Mouse (Mus musculus) adrenal gland, adult 18-20 months (tissue): ENCODE results near the gene Cep57l1. TPM values are rescaled to one million over a fixed set of nuclear protein-coding genes. Genes with fewer than 3 reads are reported as not detected.

Source experiments
- DNase-seq, 2 experiments: peaks; one replicate each; pipeline ENCODE4 v3.0.0; 2021 to 2022; ENCODE audit warnings: low spot score in 2 of 2
- total RNA-seq, 2 experiments: library from RNA; stranded (reverse); gene quantifications; 1 replicate in 1 of 2; 2 replicates in 1 of 2; pipeline ENCODE4 v1.2.3; 2021

Cep57l1 gene
- total RNA-seq, 2 experiments from 2014 or later: 4.0 to 4.5 TPM

DNA sequence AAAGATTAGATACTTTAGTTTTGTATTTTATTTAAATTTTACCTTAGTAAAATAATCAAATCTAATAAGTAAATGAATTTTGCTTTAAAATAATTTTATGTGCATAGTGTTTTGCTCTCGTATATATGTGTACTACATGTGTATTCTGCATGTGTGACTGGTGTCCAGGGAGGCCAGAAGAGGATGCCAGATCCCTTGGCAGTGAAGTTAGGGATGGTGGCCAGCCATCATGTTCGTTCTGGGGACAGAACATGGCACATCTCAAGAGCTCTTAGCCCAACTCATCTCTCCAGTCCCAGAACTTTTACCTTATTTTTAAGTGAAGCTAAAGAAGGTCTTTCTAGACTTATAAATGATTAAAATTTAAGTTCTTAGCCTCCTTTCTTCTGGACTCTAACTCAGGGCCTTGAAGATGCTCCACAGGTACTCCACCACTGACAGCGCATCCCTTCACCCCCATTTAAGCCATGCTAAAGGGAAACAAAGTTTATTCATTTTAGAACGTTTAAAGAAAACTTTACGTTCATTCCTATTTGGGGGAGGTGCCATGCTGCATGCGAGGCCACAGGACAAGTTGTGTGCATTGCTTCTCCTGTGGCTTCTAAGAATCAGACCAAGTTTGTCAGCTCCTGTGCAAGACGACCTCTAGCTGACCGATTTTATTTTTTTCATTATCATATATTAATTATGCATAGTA is 8.5 kb upstream of the Cep57l1 start:
- no peak for DNase-seq

DNA sequence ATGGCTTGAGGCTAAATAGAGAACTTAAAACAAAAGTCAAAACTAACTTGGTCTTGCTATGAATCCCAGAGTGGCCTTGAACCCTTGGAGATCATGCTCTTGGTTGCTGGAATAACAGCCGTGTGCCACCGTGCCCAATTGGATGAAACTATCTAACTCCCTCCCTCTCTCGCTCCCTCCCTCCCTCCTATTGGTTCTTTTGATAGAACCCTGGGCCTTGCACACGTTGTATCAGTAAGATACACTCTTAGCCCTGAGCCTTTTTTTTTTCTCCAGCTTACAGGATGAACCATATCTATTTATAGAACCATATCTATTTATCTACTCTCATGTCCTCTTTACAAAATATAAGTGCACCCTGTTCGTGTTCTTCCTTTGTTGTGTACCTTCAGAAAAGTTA is 6.8 kb upstream of the Cep57l1 start:
- DNase-seq: no peak

DNA sequence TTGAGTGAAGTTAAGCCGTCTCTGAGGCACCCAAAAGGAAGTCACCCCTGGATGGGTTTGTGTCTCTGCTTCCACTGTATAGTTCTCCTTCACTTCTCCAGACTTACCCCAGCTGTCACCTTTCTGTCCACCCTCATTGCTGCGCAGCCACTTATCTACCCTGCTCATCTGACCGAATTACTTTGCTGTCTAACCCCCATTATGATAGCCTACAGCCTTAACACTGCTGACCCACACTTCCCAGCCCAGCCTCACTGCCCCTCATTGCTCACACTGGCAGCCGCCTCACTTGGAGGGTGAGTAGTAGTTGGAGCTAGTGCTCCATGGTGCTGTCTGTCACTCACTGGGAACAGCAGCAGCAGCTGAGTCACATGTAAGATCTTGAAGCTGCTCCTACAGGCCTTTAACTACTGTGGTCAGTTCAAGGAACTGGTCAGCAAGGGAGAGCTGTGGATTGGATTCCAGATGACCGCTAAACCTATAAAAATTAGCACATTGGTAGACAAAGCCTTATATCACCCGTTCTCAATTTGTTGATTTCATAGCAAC is 4.7 kb upstream of the Cep57l1 start:
- no peak for DNase-seq

DNA sequence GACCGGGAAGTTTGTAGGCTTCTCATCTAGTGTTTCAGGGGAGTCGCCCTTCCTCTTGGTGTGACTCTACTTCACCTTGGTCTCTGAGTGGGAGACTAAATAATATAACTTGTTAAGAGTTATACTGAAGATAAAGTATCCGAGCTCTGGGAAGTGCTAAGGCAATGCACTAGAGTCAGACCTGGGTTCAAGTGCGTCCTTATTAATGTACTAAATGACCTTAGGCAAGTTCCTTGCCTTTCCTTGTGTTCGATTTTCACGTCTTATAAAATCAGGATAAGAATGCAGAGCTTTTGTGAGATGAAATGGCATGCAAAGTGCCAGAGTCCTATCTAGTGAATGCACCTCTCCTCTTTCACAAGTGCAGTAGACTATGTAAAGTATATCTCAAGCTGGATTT is 2.9 kb upstream of the Cep57l1 start:
- DNase-seq: no peak

DNA sequence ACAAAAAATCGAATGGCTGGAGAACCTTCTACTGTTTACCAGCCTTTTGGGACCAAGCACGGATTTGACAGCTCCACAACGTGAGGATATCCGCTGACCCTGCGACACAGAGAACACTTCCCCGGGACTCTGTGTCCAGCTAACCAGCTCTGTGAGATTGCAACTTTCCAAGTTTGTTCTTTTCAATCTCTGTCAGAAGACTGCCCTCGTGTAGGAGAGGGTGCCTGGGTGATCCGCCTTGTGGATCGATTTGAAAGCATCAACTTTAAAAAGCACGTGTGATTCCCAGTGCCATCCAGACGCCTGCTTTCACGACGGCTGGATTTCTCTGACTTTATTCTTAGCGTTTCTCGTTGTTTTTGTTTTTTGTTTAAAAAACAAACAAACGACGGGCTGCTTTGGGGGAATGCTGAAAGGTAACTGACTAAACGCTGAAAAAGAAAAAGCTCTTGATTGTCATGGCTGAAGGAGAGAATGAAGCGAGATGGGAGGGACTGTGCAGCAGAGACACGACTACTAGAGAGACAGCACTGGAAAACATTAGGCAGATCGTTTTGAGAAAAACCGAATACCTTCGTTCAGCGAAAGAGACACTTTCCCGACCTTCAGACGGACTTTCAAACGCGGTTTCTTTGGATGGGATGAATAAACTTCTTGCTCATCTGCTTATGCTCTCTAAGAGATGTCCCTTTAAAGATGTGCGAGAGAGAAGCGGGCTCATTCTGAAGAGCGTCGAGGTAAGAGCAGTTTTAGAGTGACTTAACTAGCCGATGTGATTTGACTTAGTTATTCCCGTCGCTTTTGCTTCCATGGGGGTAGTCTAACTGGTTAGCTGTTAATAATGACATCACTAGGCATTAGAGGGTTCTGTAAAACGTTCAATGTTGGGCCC is 1.1 kb upstream of the Cep57l1 start:
- no peak for DNase-seq

DNA sequence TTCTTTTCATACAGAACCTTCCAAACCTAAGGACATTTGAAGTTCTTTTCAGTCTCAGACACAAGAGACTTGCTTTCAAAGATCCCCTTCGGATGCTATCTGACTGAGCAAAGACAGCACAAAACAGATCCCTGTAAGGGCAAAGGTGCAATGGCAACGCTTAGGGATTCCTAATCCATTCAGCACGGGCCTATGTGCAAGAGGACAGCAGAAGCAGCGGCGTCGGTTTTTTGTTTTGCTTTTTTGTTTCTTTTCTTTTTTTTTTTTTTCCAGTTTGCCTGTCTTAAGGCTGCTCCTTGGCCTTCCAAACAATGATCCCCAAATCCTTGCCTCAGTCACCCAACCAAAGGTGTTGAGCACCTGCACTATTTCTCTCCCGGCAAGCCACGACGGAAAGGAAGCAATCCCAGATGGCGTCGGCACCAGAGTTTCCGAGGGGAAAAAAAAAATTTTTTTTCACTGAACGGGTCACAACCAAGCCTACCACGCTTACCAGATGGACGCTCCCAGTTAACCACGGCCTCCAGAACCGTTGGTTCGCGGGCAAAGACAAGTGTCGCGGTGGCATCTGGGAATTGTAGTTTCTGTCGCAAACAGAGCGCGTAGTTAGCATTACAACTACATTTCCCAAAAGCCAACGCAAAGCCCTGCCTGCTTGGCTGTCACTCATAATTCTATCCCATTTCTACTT is 446 bp downstream of the Cep57l1 start:
- peak in 1 of 2 experiments; percentile 72 for DNase-seq

DNA sequence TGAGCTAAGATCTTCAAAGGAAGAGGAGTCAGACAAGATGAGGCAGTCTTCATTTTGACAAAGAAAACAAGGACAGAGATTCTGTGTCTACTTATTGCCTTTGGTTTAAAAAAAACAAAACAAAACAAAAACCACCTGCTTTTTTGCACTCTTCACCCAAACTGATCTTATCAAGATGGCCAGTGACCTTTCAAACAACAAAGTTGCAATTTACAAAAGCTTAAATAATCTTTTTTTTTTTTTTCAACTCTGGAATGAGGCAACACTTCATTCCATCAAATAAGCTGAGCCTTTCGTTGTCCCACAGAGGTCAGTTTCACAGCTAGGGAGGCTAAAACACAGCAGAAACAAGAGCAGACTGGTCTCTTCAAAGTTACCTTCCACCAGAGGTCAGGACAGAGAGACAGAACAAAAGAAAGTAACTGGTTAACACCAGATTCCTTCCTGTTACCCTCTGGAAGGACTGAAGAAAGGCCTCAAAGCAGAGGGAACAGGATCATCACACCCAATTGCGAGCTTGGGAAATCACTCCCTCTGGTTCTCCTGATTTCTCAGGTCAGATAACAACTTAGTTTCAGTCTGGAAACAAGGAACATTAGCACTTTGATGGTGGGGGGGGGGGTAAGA is 3.8 kb downstream of the Cep57l1 start:
- no peak for DNase-seq

DNA sequence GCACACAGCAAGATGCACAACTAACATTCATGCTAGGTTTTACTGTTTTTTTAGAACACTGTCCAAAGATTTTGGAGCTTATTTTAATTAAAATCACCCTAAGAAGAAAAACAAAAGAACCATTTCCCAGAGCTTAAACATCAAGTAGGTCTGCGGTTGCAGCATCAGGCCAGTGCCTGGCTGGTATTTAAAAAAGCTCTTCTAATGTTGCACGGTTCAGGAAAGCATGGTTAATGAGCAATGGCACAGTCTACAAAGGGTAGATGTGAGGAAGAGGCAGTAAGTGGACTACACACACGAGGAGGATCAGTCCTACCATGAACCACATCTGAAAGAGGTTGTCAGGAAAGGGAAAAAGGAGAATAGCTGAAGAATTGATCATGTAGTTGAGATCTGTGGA is 5.0 kb downstream of the Cep57l1 start:
- no peak for DNase-seq

DNA sequence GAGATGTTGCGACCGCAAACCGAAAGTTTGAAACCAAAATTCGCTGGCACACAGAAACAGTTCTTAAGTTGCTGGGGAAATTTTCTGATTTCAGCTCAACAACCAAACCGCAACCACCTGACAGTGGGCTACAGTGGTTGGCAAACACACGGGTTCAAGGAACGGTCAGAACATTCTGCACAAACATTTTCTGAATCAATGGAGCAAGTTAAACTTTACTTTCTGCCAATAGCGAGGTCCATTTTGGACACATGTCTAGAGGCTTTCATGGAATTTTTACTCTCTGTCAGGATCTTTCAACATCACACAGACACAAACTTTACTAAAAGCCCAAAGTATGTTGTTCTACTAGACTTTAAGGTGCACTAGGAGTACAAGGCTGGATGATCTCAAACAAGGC is 6.2 kb downstream of the Cep57l1 start:
- no peak for DNase-seq

DNA sequence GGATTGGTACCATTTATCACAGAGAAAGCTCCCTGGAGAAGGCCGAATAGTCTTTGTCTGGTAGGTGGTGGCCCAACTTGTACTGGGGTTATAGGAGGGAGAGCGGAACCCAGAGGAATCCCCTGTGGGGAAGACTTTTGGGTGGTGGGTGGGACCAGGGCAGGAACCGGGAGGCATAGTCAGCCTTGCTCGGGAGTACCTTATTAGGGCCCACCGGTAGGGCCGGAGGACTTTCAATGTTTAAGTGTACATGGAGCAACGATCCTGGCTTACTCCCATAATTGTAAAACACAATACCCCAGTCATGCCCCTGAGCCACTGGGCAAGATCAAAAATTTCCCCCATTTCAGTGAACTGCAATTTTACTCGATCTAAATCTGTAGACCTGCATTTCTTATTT is 12.4 kb downstream of the Cep57l1 start:
- DNase-seq: no peak

DNA sequence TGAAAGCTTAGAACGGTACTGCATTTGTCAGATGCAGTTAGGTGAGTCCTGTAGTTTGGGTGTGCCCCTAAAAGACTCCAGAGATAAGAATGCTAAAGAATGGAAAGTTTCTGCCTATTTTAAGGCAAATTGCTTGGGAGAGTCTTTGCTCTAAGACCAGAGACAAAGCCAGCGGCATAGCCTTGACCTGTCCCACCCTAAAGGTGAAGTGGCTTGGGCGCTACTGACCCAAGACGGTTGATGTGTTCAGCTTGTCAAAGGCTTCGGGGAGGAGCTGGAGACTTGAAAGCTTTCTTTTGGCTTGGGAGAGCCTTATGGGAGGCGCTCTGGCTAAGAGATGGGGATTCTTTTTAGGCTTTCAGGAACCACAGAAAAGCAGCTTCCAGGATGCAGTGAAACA is 17.3 kb downstream of the Cep57l1 start:
- no peak for DNase-seq

DNA sequence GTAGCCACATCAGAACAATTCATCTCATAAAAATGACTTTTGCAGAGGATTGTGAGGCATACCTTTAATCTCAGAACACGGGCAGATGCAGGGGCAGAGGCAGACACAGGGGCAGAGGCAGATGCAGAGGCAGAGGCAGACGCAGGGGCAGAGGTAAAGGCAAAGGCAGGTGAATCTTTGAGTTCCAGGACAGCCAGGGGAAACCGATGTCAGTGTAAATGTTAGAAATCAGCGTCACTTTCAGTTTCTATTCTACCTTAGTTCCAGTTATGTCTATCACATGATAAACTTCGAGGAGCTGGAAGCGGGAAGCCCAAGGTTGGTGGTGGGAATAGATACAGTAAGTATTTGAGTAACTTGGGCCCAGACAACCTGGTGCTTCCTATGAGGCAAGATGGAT is 42.4 kb downstream of the Cep57l1 start:
- DNase-seq: no peak

DNA sequence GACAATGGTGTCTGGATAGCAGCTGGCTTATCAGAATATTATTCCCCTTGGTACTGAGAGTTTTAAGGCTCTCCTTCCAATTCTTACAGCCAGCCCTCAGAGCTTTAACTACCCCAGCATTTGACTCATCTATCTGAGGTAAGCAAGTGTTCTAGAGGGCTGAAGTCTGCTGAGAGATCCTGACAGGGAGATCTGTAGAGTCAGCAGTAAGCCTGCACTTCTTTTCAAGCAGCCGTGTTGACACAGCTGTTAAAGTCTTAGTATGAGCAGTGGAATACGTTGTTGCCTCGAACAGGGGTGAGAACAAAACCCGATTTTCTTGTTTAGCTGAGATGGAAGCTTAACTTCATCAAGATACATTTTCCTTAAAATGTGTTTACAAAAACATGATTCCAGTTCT is 43.4 kb downstream of the Cep57l1 start:
- no peak for DNase-seq

DNA sequence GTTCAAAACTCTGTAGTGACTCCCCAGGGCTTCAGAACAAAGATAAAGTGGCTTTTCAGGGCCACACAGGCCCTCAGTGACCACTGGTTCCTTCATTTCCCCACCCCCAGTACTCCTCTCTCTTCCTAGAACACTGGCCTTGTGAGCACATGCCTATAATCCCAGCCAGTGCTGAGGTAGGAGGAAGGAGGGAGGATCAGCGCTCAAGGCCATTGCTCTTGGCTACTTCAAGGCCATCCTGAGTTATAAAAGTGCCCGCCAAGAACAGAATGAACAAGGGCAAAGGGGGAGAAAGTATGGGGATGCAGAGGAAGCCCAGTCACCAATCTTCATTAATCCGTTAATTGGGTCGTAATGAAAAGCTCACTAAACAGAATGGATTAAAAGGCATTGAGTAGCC is 44.1 kb downstream of the Cep57l1 start:
- no peak for DNase-seq

DNA sequence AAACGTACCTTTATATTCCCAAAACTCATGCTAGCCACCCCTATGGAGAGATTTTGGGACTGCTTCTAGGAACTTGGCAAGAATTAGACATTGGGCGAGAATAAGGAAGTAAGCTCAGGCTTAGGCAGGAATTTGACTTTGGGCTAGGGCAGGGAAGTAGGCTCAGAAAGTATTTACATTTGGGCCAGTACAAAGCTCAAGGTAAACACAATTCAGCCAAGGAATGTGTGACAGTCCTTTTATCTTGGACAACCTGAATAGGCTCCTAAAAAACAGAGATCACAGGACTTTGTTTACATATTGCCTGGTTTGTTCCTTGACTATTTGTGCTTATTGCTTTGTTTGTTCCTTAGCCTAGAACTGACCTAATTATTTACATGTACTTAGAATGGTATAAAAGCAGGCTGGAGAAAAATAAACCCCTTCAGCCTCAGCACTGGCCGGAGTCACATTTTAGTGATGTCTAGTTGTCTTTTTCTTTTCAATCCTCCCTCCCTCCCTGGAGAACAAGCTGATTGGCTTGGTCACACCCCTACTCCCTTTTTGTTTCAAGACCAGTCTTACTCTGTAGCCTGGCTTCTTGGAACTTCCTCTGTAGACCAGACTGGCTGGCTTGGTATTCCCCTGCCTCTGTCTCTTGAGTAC is 45.8 kb downstream of the Cep57l1 start:
- DNase-seq: no peak

DNA sequence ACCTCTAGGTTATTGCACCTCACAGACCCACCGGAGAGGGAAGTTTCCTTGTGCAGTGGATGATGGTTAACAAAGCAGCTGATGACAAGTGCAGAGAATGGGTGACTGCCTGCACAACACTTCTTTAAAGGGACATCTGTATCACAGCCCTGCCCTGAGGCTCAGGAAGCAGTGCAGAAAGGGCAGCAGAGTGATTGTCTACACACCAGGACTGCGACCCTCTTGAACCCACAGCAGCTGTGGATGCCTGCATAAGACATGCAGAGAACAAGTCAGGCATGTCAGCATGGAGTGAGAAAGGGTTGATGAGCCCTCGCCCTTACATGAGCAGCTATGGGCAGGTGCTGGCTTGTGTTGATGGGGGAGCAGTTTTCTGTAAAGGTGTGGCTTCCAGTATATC is 48.8 kb downstream of the Cep57l1 start:
- DNase-seq: no peak

DNA sequence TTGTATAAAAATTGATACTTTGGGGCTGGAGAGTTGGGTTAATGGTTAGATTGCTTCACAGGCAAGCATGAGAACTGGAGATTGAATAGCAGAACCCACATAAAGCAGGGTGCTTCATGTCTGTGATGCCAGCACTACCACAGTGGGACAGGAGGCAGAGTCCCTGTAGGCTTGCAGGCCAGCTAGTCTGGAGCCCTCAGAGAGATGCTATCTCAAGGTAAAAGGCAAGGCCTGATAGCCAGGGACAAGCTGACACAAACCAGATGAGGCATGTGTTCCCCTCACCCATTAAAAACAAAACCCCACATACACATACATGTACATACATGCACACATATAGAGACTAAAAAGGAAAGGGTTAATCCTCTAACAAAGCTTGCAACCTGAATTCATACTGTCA is 51.6 kb downstream of the Cep57l1 start:
- DNase-seq: no peak

DNA sequence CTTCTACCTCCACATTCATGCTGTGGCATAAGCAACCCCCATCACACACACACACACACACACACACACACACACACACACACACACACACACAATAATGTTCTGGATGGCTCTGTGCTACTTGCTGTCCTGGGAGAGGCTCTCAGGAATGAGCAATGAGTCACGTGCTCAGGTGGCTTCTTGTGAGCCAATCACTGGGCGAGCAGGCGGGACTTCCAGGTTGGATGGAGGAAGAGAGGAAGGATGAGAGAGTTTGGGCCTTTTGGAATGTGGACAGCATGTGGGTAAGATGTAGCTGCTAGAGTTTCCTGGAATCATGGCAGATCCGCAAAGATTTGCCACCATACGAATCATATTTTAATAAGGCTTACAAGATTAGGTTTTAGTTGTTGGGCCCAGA is 52.4 kb downstream of the Cep57l1 start:
- no peak for DNase-seq

DNA sequence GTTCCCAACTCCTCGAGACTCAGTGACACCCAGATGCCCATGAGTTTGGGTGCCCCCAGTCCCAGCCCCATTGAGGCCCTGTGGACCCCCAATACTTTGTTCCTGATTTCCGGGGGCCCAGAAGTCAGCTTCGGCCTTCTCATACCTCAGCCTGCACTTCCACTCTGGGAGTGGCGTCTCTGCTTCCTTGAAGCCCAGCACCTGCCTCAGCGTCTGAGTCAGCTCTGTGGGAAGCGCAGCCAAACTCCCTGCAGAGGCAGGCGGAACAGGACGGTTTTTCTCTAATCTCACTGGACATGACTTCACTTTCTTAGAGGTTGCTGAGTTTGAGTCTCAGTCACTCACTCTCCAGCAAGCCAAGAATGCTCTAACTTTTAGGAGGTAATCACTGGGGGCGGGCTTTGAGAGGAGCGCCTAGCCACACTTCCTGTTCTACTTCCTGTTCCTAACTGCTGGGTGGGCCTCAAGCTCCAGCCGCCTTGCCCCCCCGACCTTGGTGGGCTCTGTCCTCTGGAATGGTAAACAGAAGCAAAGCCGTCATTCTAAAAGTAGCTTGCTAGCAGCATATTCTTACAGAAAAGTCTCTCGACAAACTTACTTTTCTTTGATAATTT is 57.7 kb downstream of the Cep57l1 start:
- no peak for DNase-seq

DNA sequence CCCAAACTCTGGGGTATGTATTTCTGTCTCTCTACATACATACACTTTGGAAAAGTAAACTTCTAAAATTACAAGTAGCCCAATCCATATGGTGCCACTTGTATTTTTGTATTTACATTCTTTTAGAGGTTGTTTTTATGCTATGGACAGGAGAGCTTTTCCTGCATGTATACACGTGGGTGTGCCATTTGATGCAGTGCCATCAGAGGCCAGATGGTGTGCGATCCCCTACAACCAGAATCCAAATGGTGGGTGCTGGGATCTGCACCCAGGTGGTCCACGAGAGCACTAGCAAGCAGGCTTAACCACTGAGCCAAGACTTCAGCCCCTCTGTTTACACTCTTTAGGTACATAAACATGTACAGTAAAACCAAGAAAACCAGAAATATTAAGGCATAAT is 60.4 kb downstream of the Cep57l1 start:
- no peak for DNase-seq
